Mouse (Mus musculus) kidney, adult 8-10 months (tissue): ENCODE data around the gene Glra4.

Experiments used
- DNase-seq, 2 experiments: peaks; one replicate each; pipeline ENCODE4 v3.0.0; 2022

Glra4 gene

DNA sequence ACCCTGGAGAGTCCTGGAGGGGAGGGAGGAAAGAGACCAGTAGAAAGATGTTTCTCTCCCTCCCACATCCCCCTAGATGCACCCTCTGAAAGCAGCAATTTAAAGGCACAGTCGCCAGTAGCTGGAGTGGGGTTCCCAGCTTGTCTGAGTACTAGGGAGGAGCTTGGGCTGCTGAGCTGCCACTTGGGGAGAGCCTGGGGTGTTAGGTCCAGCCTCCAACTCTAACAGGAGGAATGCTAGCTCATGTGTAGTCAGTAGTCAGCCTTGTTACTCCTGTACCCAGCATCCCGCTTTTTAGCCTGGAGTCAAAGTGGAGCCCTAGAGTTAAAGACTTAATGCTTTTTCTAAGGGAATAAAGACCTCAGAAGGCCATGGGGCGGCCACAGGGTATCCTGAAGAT is at the start of gene Glra4:
TSS of gene Glra4 (minus strand) at position 101 of the 400 bp plus-strand sequence.
- DNase-seq: no peak

DNA sequence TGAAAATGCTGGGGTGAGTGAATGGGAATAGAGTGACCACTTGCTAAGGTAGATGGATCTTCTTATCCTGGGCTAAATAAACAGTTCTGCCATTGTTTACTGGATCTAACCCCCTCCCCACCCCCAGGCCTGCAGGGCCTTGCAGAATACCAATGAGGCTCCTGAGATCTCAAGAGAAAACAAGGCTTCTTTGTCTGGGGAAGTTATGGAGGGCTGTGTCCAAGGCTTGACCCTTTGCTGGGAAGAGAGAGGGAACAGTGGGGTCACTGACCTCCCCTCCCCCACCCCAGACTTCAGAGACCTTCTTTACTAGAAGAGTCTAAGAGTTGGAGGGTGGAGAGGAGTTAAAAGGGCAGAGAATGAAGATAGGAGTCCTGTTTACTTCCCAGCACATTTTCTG is 48.7 kb upstream of the Glra4 start:
- no peak for DNase-seq

- no peak for DNase-seq
These were observed 45.1 kb upstream of the Glra4 start for GRCm38 (mm10) chrX:136825016-136825415.

DNA sequence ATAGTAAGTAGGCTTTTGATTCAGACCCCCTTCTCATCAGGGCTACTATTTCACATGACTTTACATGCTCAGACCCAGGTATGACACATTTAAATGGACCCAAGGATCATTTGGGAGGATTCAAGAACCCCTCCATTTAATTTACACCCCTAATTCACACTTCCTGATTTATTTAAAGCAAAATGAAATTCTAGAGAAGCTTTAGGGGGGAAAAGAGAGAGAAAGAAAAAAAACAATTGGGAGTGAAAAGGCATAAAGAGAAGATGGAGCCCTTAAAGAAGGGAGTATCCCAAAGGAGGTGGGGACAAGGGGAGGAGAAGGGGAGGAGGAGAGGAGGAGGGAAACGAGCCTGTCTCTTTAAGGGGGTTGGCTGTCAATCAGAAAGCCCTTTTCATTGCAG is 42.4 kb upstream of the Glra4 start, which contains the start of gene Plp1:
TSS of gene Plp1 (plus strand) at position 301 of the 400 bp plus-strand sequence.
- no peak for DNase-seq

DNA sequence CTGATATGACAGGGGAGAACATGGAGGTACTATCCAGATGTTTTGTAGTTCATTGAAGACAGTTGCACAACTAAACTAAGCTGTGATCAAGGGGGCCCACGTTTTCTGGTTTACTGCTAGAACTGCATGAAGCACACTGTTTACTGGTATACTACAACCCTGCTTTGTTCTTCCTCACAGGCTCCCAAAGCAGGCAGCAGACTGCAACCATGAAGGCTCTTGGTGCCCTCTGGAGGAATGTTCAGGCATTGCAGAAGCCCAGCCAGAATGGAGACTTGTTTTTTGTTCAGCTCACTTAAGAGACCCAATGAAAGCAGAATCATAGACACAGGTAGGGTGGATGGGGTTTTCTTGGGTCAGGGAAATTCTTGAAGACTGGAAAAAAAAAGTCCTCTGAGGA is 40.3 kb upstream of the Glra4 start:
- peak; percentile 35 to 68 for DNase-seq

DNA sequence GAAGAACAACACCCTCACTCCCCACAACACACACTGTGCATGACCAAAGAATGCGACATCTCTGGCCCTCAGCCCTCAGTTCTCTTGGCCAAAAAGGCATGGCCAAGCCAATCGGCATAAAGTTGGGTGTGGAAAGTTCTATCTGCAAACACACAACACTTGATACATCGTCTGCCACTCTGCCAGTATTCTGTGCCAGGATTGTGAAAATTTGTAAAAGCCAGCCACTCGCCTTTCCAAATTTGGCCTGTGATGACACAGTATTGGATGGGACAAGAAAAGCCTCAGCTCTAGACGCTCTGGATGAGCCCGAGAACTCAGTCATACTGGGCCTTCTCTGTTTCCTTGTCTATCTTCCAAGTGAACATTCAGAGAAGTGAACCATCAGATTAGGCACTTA is 39.8 kb upstream of the Glra4 start:
- DNase-seq: no peak

DNA sequence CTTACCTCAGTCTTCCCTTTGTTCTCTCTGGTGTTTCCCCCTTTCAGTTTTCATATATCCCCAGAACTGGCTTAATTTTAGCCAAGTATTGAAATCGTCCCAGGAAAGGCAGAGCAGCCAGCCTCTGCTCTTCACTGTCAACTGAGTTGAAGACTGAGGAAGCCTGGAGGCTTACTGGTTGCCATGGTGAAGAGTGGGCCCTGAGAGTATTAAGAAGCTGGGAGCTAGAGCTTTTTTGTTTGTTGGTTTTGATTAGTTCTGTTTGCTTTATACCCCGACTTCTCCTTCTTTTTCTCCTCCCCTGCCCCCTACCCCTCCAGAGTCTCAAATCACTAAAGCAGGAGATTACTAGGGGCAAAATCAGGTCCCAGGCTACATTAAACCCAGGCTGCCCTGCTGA is 17.3 kb upstream of the Glra4 start:
- no peak for DNase-seq

DNA sequence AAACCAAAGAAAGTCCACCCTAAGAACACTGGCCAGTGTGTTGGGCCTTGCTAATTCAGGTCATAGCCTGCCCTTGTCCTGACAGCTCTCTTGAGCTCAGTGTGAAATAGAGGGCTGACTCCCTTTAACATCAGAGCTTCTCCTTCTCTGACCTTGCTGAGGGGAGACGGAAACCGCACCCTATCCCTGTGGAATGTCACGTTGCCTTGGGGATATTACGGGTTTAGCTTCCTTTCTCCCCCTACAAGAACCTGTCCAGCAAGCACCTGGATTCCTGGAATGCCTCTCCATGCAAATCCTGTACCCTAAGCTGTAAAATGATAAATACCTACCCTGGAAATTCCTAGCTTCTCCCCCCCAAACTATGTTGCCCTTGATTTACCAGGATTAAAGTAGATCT is 9.5 kb upstream of the Glra4 start:
- DNase-seq: peak; percentile 3 to 38

GRCm38 (mm10) chrX:136779262-136779661 is 679 bp downstream of the Glra4 start:
- DNase-seq: no peak

DNA sequence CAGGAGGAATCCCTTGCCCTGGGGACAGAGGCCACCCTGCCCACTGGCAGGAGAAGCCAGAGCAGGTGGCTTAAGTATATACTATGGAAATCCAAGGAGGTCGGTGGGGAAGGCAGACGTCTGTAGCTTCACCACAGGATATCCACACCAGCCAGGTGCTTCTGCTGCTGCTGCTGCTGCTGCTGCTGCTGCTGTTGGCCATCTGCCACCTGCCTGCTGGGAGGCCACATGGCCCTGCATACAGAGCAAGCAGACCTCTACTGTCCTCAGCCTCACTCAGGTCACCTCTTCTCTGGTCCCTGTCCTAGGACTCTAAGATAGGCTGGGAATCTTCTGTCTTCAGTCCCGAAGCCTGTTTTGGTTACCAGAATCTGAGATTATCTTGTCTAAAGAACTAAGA is 1.9 kb downstream of the Glra4 start:
- no peak for DNase-seq

DNA sequence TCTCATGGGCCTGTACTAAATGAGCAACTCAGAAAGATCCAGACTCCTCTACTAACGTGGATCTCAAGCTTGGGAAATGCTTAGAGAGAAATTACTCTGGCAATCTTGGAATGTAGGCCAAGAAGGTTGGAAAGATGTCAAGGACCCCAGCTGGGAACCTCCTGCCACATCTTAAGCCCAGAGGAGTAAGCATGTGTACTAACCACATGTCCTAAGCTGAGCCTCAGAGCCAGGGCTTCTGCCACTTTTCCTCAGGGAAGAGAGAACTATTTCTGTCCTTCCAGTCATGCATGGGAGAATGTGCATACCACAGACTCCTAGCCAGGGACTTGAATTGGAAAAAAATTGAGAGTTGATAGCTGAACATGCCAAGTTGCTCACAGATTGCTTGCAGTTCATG is 6.9 kb downstream of the Glra4 start:
- DNase-seq: no peak

DNA sequence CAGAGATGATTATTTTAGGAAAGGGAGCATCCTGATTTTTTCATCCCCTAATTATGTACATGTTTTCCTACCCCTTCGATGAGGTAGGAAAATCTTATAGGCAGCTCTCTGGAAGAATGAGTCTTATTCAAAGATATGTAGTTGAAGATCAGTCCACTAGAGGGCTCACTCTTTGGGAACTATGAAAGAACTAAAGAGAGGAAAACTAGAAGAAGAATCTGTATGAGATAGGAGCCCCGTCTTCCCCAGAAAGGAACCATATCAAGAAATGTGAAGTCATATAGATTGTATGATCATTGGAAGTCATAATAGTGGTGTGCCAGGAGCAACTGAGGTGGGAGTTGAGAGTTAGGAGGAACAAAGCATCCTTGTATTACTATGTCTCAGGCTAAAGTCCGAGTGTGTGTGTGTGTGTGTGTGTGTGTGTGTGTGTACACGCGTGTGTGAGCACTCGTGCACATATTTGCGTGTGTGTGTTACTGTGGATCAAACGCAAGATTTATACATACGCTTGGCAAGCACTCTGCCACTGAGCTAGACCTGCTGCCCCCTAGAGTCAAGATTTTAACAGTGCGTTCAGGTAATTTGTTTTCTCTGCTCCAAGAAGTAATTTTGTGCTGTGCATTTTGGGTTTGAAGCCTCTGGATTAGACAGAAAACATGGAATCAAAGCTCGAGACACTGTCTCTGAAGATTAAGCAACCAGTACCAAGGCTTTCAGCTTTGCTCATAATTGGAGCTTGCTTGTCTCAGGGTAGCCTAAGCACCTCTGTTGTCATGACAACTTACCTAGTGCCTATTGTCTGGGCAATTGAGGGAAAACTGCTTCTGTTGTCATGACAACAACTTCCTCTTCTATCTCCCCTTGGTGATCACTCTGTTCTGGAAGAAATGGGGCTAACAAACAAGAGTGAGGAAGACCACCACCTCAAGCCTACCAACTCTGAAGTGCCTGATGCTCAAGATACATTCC is 18.6 kb downstream of the Glra4 start:
- no peak for DNase-seq

- no peak for DNase-seq
These were observed 24.5 kb downstream of the Glra4 start for GRCm38 (mm10) chrX:136755464-136755863.

- DNase-seq: no peak
These were observed 30.6 kb downstream of the Glra4 start for GRCm38 (mm10) chrX:136749329-136749728.

DNA sequence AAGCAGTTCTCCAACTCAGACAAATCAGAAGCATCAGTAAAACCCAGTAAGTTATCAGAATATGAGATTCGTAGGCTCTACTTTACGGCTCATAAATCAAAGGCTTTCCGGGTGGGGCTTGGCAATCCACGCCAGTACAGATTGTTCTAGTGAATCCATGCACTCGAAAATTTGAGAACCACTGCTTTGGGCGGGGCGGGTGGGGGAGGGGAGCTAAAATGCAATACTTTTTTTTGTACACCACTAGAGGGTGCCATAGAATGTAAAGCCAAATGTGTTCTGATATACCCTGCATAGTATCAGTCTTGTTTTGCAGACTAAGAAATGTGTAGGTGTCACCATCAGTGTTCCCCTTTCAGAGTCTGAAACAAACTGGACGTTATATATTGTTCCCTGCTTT is 35.3 kb downstream of the Glra4 start:
- DNase-seq: no peak

- peak in 1 of 2 experiments; percentile 1 for DNase-seq
These were observed 36.5 kb downstream of the Glra4 start, which contains the start of gene Morf4l2 for GRCm38 (mm10) chrX:136743459-136743858. Gene Morf4l2, minus strand, starts transcription at chrX:136743690.

GRCm38 (mm10) chrX:136742661-136743103 is 37.3 kb downstream of the Glra4 start:
- peak; percentile 59 to 62 for DNase-seq

DNA sequence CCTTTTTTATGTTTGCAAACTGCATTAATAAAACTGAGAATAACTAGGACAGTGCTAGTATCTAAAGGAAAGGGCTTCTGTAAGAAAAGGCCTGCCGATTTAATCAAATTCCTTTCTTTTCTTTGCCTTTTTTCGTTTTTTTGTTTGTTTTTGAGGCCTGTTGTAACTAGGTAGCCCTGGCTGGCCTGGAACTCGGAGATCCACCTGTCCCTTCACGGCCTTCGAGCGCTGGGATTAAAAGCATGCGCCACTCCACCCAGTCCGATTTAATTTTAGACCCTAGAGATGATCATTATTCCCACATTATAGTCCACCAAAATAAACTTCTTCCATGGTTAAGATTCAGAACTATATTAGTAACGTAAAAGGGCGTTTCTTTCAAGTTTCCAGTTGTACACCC is 37.7 kb downstream of the Glra4 start:
- DNase-seq: peak in 1 of 2 experiments; percentile 12

GRCm38 (mm10) chrX:136741651-136742201 is 38.2 kb downstream of the Glra4 start:
- peak in 1 of 2 experiments; percentile 66 for DNase-seq

- peak; percentile 94 to 97 for DNase-seq
These were observed 38.9 kb downstream of the Glra4 start for GRCm38 (mm10) chrX:136740791-136741650.

GRCm38 (mm10) chrX:136740087-136740790 is 39.7 kb downstream of the Glra4 start:
- no peak for DNase-seq

DNA sequence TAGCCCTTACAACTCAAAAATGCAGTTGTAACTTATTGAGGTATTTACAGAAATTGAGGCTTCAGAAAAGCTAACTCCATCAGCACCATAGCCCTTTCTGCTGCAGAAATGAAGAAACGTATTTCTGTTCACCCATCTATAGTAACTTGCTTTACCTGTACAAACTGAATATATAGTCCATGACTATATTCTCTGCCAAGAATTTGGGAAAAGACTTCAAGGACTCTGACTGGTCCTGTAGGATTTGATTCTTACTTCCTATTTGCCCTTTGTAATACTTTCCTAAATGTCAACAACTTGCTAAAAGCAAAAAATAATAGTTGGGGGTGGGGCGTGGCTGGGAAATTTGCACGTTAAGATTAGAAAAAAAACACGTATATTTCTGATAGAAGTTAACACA is 47.9 kb downstream of the Glra4 start:
- no peak for DNase-seq
